Mouse (Mus musculus) intestine, embryonic 15.5 days (tissue): ENCODE measurements around the gene Gm20388. TPM values are rescaled to one million over a fixed set of nuclear protein-coding genes. Genes with fewer than 3 reads are reported as not detected.

Experiments used
- ATAC-seq: fragments of 200-750 bp; cut with Nextera tagmentation; 2 replicates; pipeline ENCODE4 v1.8.0; 2017; ENCODE audit warnings: moderate TSS enrichment, moderate library complexity
- H3K27ac ChIP-seq: fragments of 300-500 bp; sonication (generic); 2 replicates; pipeline ENCODE4 v1.5.1; 2015; ENCODE audit warnings: mild to moderate bottlenecking, inconsistent platforms
- H3K27me3 ChIP-seq: fragments of 300-500 bp; sonication (generic); replicated peaks from 2 replicates; pipeline ENCODE4 v1.6.1; 2015; ENCODE audit warnings: inconsistent platforms
- H3K36me3 ChIP-seq: fragments of 300-500 bp; sonication (generic); 2 replicates; pipeline ENCODE4 v1.6.1; 2015; ENCODE audit warnings: inconsistent platforms
- H3K4me1 ChIP-seq: fragments of 300-500 bp; sonication (generic); replicated peaks from 2 replicates; pipeline ENCODE4 v1.6.1; 2015; ENCODE audit warnings: inconsistent platforms
- H3K4me2 ChIP-seq: fragments of 300-500 bp; sonication (generic); replicated peaks from 2 replicates; pipeline ENCODE4 v1.6.1; 2015; ENCODE audit warnings: mild to moderate bottlenecking, inconsistent platforms
- H3K4me3 ChIP-seq: fragments of 300-500 bp; sonication (generic); replicated peaks from 2 replicates; pipeline ENCODE4 v1.5.1; 2015; ENCODE audit warnings: inconsistent platforms
- H3K9ac ChIP-seq: fragments of 300-500 bp; sonication (generic); 2 replicates; pipeline ENCODE4 v1.6.1; 2015; ENCODE audit warnings: inconsistent platforms
- H3K9me3 ChIP-seq: fragments of 300-500 bp; sonication (generic); 2 replicates; pipeline ENCODE4 v1.6.1; 2016; ENCODE audit warnings: inconsistent platforms
- WGBS: fragments of 180-500 bp; shearing (Covaris S2); methylation state at CpG from one replicate; pipeline ENCODE4 v1.1.7; 2015; 5-methylcytosine and 5-hydroxymethylcytosine counted together
- polyA plus RNA-seq: library from polyadenylated mRNA; unstranded; fragments of >200 nt; fragmentation: Nextera tagmentation; extraction: Ambion mirVana; gene quantifications from 2 replicates; pipeline ENCODE4 v1.2.1, GENCODE M21; 2015

The Gm20388 gene
- polyA plus RNA-seq, 1 experiment from 2014 or later = not detected

DNA sequence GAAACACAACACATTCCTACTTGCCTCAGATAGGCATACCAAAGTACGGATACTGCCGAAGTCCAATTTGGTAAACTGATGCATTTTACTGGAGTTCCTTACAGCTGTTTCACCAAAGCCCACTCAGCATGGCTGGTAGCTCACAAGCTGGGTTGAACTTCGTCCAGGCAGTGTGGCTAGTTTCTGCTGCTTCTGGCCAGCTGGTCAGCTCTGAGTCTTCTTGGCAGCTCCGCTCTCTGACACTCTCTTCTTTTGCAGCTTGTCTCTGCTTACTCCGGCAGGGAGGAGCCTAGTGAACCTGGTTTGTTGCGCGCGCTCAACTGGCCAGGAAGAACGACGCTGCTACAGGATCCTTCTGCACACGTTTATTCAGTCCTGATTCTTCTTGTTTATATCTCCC, 3725.0 kb downstream of the Gm20388 start:
- H3K4me3 ChIP-seq = no peak overlapping the region
- no peak overlapping the region for H3K4me2 ChIP-seq
- no peak overlapping the region for H3K9ac ChIP-seq
- peaks cover 4% of the 10 kb centered on the region for H3K4me1 ChIP-seq
- H3K9me3 ChIP-seq = no peaks in the 10 kb centered on the region
- H3K36me3 ChIP-seq = no peaks in the 10 kb centered on the region
- no peaks in the 10 kb centered on the region for H3K27me3 ChIP-seq
- WGBS = 73% methylated on average over 11 of the region's 11 CpGs
- no peak overlapping the region for H3K27ac ChIP-seq
- no peak for ATAC-seq

DNA sequence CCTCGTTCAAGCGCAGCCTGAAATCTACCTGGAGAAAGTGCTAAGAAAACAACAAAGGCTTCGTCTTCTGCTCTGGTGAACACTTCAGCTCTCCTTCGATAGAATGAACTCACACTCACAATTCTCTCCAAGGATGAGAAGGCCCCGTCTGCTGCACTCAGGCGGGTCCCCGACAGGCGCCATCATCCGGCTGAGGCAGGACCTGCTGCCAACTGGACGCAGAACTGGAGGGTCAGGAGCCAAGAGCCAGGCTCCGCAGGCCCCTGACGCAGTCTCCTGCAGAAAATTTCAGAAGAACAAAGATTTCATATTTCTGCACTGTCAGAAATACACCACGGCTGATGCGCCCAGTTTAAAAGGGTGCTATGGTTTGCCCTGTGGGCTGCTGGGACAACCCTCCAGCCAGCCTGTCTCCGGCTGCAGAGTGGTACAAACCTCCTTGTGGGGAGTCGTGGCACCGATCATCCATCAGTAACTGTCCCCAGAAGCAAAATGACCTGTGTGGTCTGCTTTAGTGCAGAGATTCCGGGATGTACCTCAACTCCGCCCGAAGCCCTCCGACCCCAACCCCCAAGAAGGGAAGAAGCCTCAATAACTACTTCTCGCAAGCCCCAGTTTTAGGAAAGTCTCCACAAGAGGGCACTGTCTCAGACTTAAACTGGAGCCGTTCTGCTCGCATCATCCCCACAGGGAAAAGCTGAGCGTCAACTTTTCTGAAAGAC, 3732.8 kb downstream of the Gm20388 start:
- Histone ChIP-seq H3K4me1 (peaks cover 8% of the 10 kb centered on the region), H3K27ac (no peak overlapping the region), H3K9me3 (no peaks in the 10 kb centered on the region), H3K4me2 (peak overlapping the region; percentile 44), H3K9ac (no peak overlapping the region), H3K27me3 (no peaks in the 10 kb centered on the region), H3K4me3 (peak overlapping the region; percentile 19; the same call in 1 of the 2 replicates), H3K36me3 (no peaks in the 10 kb centered on the region)
- no peak for ATAC-seq
- 18% methylated on average over 25 of the region's 25 CpGs for WGBS

DNA sequence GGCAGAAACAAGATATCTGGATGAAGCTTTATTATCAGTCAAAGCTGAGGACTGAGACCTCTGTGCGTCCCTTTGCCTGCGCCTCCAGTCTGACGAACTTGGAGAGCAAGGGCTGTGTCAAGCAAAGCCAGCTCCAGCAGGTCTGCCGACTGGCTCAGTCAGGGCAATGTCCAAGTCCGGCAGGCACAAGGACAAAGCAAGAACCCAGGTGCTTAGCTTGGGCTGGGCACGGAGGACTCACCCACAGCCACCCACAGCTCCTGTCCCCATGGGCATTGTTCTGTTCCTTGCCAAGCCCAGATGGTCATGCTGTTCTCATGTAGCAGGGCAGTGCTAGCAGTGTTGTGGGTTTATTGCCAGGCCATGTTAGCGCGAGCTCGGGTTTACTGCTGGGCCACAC, 3734.6 kb downstream of the Gm20388 start:
- no peak overlapping the region for H3K9ac ChIP-seq
- H3K36me3 ChIP-seq = no peaks in the 10 kb centered on the region
- H3K27ac ChIP-seq = peak overlapping the region; percentile 68
- H3K4me3 ChIP-seq = no peak overlapping the region
- 55% methylated on average over 9 of the region's 9 CpGs for WGBS
- no peaks in the 10 kb centered on the region for H3K9me3 ChIP-seq
- ATAC-seq = peak; percentile 75
- no peaks in the 10 kb centered on the region for H3K27me3 ChIP-seq
- peaks cover 12% of the 10 kb centered on the region for H3K4me1 ChIP-seq
- no peak overlapping the region for H3K4me2 ChIP-seq

DNA sequence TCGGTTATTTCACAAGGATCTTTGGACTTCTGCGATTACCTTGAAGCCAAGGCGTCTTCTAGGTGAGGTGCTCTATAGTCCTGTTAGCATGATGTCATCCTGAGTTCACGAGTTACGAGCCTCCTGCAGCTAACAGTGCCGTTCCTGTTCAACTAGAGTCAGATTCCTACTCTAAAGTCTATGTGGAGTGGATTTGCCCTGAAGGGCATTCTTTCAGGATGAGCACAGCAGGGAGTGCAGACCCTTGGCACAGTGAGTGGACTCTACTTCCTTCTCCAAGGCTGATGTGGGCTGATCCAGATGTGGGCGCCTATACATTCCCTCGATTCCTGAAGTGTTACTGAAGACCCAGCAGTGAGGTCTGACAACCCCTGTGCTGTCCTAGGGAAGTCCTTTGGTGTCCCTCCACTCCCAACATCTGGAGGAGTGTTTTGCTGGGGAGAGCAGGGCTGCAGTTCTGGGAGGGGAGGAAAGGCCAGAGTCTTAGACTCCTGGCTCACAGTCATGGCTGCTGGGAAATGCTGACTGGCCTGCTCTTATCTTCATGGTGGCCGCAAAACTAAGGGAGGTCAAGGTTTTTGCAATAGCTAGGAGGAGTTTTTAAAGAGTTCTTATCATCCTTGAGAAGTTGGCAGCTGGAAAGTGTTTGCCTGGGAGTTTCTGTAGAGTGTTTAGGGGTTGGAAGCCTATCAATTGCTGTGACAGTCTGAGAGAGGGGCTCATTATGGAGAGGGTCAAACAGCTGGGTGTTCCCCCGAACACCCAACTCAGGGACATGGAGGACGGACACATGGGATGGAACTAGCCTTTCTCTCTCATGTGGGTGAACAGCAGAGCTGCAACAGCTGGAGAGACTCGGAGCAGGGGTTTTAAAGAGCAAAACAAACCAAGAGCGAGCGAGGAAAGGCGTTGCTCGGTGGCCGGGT, 3737.9 kb downstream of the Gm20388 start:
- Histone ChIP-seq H3K36me3 (no peaks in the 10 kb centered on the region), H3K9me3 (no peaks in the 10 kb centered on the region), H3K4me2 (peak overlapping the region; percentile 7), H3K4me1 (peaks cover 16% of the 10 kb centered on the region), H3K4me3 (no peak overlapping the region), H3K9ac (no peak overlapping the region), H3K27ac (peak overlapping the region; percentile 65), H3K27me3 (no peaks in the 10 kb centered on the region)
- peak; percentile 41 for ATAC-seq
- 50% methylated on average over 17 of the region's 17 CpGs for WGBS

- no peak for ATAC-seq
- Histone ChIP-seq H3K4me1 (peaks cover 14% of the 10 kb centered on the region), H3K4me3 (no peak overlapping the region), H3K4me2 (peak overlapping the region; percentile 7; the same call in 1 of the 2 replicates), H3K9ac (no peak overlapping the region), H3K9me3 (no peaks in the 10 kb centered on the region), H3K27ac (no peak overlapping the region), H3K36me3 (no peaks in the 10 kb centered on the region), H3K27me3 (no peaks in the 10 kb centered on the region)
- 62% methylated on average over 12 of the region's 12 CpGs for WGBS
These were observed 3738.8 kb downstream of the Gm20388 start for GRCm38 (mm10) chr8:123649483-123649882.

GRCm38 (mm10) chr8:123651390-123652098, 3740.9 kb downstream of the Gm20388 start:
- 84% methylated on average over 5 of the region's 5 CpGs for WGBS
- no peak for ATAC-seq
- H3K9me3 ChIP-seq = no peaks in the 10 kb centered on the region
- H3K4me3 ChIP-seq = no peak overlapping the region
- H3K27me3 ChIP-seq = no peaks in the 10 kb centered on the region
- no peak overlapping the region for H3K9ac ChIP-seq
- peaks cover 28% of the 10 kb centered on the region for H3K4me1 ChIP-seq
- 0 out of 2 replicates have a peak, but pooled peaks cover 4% of the 10 kb centered on the region for H3K36me3 ChIP-seq
- H3K27ac ChIP-seq = no peak overlapping the region
- H3K4me2 ChIP-seq = no peak overlapping the region

DNA sequence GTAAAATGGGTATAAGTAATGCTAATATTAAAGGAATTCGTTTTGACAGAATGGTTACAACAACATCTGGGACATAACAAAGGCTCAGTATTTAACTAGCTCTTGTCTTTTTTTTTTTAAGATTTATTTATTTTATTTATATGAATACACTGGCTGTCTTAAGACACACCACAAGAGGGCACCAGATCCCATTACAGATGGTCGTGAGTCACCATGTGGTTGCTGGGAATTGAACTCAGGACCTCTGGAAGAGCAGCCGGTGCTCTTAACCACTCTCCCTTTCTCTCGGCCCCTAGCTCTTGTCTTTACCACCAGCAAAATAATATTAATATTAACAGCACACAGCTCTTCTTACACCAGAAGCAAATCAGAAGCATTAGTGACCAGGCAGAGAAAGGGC, 3742.0 kb downstream of the Gm20388 start:
- 67% methylated on average over 4 of the region's 4 CpGs for WGBS
- H3K4me3 ChIP-seq = no peak overlapping the region

DNA sequence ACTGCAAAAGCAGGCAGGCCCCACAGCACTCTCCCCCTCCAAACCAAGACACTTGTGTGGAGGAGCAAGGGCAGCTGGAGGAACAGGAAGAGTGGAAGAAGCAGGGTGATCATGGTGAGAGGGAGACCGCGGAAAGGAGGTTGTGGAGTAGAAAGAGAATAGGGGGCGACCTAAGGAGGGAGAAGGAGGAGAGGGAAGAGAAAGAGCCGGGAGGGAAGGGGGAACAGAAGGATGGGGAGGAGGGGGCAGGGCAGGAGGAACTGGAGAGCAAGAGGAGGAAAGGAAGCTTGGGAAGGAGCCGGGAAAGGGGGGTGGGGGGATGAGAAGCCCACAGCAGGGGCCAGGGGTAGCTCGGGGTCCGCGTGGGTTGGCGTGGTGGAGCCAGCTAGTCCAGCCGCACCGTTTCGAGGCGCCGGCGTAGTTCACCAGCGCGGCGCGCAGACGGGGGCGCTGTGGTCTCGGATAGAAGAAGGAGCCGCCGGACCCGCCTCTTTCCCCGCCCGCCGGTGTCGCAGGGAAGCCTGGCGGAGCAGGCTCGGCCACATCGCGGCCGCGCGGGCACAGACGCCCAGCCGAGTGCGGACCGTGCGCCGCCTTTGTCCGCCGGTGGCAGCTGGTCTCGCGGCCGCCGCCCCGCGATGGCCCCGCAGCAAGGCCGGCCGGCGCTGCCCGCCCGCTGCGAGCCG, 3742.8 kb downstream of the Gm20388 start, which contains the start of gene Rhou:
Gene Rhou, plus strand, starts transcription at position 622 of the 686 bp plus-strand sequence.
- Histone ChIP-seq H3K9me3 (no peaks in the 10 kb centered on the region), H3K4me2 (peak within 1 kb of the TSS; percentile 67), H3K9ac (peak within 1 kb of the TSS; percentile 83), H3K27ac (peak within 1 kb of the TSS; percentile 86), H3K27me3 (no peaks in the 10 kb centered on the region), H3K4me3 (peak within 1 kb of the TSS; percentile 84), H3K36me3 (peaks cover 13% of the 10 kb centered on the region; the same call in 1 of the 2 replicates), H3K4me1 (peaks cover 25% of the 10 kb centered on the region)
- ATAC-seq = peak; percentile 88
- under 1% methylated on average over 55 of the region's 58 CpGs for WGBS

More for the DNA sequence above, 3742.0 kb downstream of the Gm20388 start:
- Histone ChIP-seq H3K9me3 (no peaks in the 10 kb centered on the region), H3K36me3 (peaks cover 11% of the 10 kb centered on the region; the same call in 1 of the 2 replicates), H3K9ac (no peak overlapping the region), H3K4me1 (peaks cover 28% of the 10 kb centered on the region), H3K27ac (no peak overlapping the region), H3K4me2 (no peak overlapping the region), H3K27me3 (no peaks in the 10 kb centered on the region)
- no peak for ATAC-seq

GRCm38 (mm10) chr8:123653994-123654569, 3743.4 kb downstream of the Gm20388 start:
- peak; percentile 79 for ATAC-seq
- peaks cover 21% of the 10 kb centered on the region for H3K4me1 ChIP-seq
- H3K4me2 ChIP-seq = peak overlapping the region; percentile 67
- under 1% methylated on average over 73 of the region's 77 CpGs for WGBS
- H3K36me3 ChIP-seq = peaks cover 17% of the 10 kb centered on the region; the same call in 1 of the 2 replicates
- peak overlapping the region; percentile 86 for H3K27ac ChIP-seq
- H3K27me3 ChIP-seq = no peaks in the 10 kb centered on the region
- H3K9ac ChIP-seq = peak overlapping the region; percentile 83
- H3K9me3 ChIP-seq = no peaks in the 10 kb centered on the region
- peak overlapping the region; percentile 84 for H3K4me3 ChIP-seq

- Histone ChIP-seq H3K4me3 (peak overlapping the region; percentile 84), H3K36me3 (peaks cover 17% of the 10 kb centered on the region; the same call in 1 of the 2 replicates), H3K4me2 (peak overlapping the region; percentile 67), H3K27me3 (no peaks in the 10 kb centered on the region), H3K27ac (0 out of 2 replicates have a peak overlapping the region, but pooled peaks have one; percentile 58), H3K9ac (0 out of 2 replicates have a peak overlapping the region, but pooled peaks have one; percentile 28), H3K9me3 (no peaks in the 10 kb centered on the region), H3K4me1 (peaks cover 21% of the 10 kb centered on the region)
- no peak for ATAC-seq
- WGBS = 16% methylated on average over 5 of the region's 5 CpGs
These were observed 3744.1 kb downstream of the Gm20388 start for GRCm38 (mm10) chr8:123654763-123655162.

GRCm38 (mm10) chr8:123655351-123655779, 3744.7 kb downstream of the Gm20388 start:
- Histone ChIP-seq H3K9ac (no peak overlapping the region), H3K36me3 (peaks cover 17% of the 10 kb centered on the region; the same call in 1 of the 2 replicates), H3K4me1 (peaks cover 21% of the 10 kb centered on the region), H3K4me3 (peak overlapping the region; percentile 84), H3K9me3 (no peaks in the 10 kb centered on the region), H3K4me2 (peak overlapping the region; percentile 67), H3K27me3 (no peaks in the 10 kb centered on the region), H3K27ac (peak overlapping the region; percentile 58; the same call in 1 of the 2 replicates)
- ATAC-seq = no peak
- 12% methylated on average over 8 of the region's 8 CpGs for WGBS
